ENCODE assay signal across 8 mouse cellular contexts in the genomic region with DNA sequence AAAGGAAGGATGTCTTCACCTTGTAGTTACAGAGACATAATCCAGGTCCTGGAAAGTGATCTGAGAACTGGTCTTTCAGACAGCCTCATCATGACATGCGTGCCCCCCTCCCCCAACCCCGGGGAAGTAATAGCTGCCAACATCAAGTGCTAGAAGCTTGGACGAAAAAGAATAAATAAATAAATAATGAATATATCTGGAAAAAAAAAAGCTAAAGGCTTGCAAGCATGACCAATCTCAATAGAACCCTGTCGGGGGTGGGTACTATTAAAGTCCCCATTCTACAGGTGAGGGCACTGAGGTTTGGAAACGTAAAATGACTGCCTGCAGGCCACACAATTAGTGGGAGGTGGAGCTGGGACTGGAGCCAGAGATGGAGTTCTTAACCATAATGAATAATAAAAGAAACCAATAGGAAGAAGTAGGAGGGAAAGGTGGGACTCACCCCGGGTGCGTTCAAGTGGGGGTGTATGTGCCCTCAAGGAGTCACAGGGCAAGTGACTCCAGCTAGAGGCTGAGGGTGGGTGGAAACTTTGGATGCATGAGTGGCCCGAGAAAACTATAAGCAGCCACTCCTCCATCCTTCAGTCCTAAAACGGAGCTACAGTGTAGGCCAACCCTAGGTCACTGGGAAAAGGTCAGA. TPM values are rescaled to one million over a fixed set of nuclear protein-coding genes. Genes with fewer than 3 reads are reported as not detected.
A peak's percentile ranks its signal among the peaks of the same experiment; 100 is the strongest.
DNase-seq lines count a peak whose midpoint lies in the region; ATAC-seq and TF ChIP-seq lines count a peak whose summit lies in the region.

No protein-coding gene starts in this region.

- peaks cover 10% of the 10 kb centered on the region for H3K4me1 ChIP-seq in neural tube, embryonic 11.5 days (ENCODE audit: control insufficient read depth, insufficient read depth, low read length)
- H3K4me1 ChIP-seq in forebrain, embryonic 11.5 days (replicated peaks; ENCODE audit: control insufficient read depth, insufficient read depth, low read length), result no peaks in the 10 kb centered on the region; the same call in 1 of the 2 replicates
- no peaks in the 10 kb centered on the region for H3K4me1 ChIP-seq in intestine, postnatal 0 days (replicated peaks; ENCODE audit: control insufficient read depth, insufficient read depth, low read length)
- peaks cover 30% of the 10 kb centered on the region for H3K4me1 ChIP-seq in lung, embryonic 15.5 days
- H3K4me1 ChIP-seq in stomach, postnatal 0 days (replicated peaks; ENCODE audit: control insufficient read depth, insufficient read depth), result 0 out of 2 replicates have a peak, but pooled peaks cover 3% of the 10 kb centered on the region

- no peak for TF ChIP-seq CTCF in intestine, postnatal 0 days (IDR thresholded peaks at IDR 0.05; ENCODE audit: low read depth)
- no peak for TF ChIP-seq CTCF in stomach, postnatal 0 days (IDR thresholded peaks at IDR 0.05; ENCODE audit: low read depth)

- H3K27me3 ChIP-seq in neural tube, embryonic 11.5 days (ENCODE audit: control insufficient read depth, insufficient read depth, low read length), result no peaks in the 10 kb centered on the region
- H3K27me3 ChIP-seq in forebrain, embryonic 11.5 days (ENCODE audit: control insufficient read depth, insufficient read depth, low read length), result no peaks in the 10 kb centered on the region
- H3K27me3 ChIP-seq in intestine, postnatal 0 days (replicated peaks; ENCODE audit: control insufficient read depth, insufficient read depth, low read length), result no peaks in the 10 kb centered on the region
- H3K27me3 ChIP-seq in lung, embryonic 15.5 days, result no peaks in the 10 kb centered on the region
- no peaks in the 10 kb centered on the region for H3K27me3 ChIP-seq in stomach, postnatal 0 days (ENCODE audit: control insufficient read depth, insufficient read depth, low read length)

- 47% methylated on average over 9 of the region's 9 CpGs for WGBS in neural tube, embryonic 11.5 days
- WGBS in forebrain, embryonic 11.5 days, result 55% methylated on average over 9 of the region's 9 CpGs
- WGBS in intestine, postnatal 0 days, result 56% methylated on average over 9 of the region's 9 CpGs
- WGBS in lung, embryonic 15.5 days, result 33% methylated on average over 9 of the region's 9 CpGs
- 38% methylated on average over 9 of the region's 9 CpGs for WGBS in stomach, postnatal 0 days

- no peak for ATAC-seq in neural tube, embryonic 11.5 days (ENCODE audit: insufficient read depth, low FRiP score, low TSS enrichment)
- no peak for ATAC-seq in forebrain, embryonic 11.5 days (replicated peaks; ENCODE audit: low FRiP score)
- ATAC-seq in intestine, postnatal 0 days, result no peak
- no peak for ATAC-seq in lung, embryonic 15.5 days (ENCODE audit: borderline replicate concordance, extremely low read depth, low FRiP score, low TSS enrichment)
- ATAC-seq in stomach, postnatal 0 days (ENCODE audit: low FRiP score, low TSS enrichment), result no peak

- no peak overlapping the region for H3K27ac ChIP-seq in neural tube, embryonic 11.5 days (ENCODE audit: low read depth, low read length)
- H3K27ac ChIP-seq in forebrain, embryonic 11.5 days (ENCODE audit: low read depth, low read length), result no peak overlapping the region
- H3K27ac ChIP-seq in intestine, postnatal 0 days (ENCODE audit: low read depth, low read length), result no peak overlapping the region
- H3K27ac ChIP-seq in lung, embryonic 15.5 days, result peak overlapping the region; percentile 59; the same call in 1 of the 2 replicates
- peak overlapping the region; percentile 82 for H3K27ac ChIP-seq in stomach, postnatal 0 days (replicated peaks)

- H3K9me3 ChIP-seq in neural tube, embryonic 11.5 days (ENCODE audit: control insufficient read depth, low read length), result no peaks in the 10 kb centered on the region
- H3K9me3 ChIP-seq in forebrain, embryonic 11.5 days (ENCODE audit: control insufficient read depth, low read length), result no peaks in the 10 kb centered on the region
- H3K9me3 ChIP-seq in intestine, postnatal 0 days (ENCODE audit: control insufficient read depth), result no peaks in the 10 kb centered on the region
- no peaks in the 10 kb centered on the region for H3K9me3 ChIP-seq in lung, embryonic 15.5 days
- no peaks in the 10 kb centered on the region for H3K9me3 ChIP-seq in stomach, postnatal 0 days (ENCODE audit: control insufficient read depth, low read length)

- no peaks in the 10 kb centered on the region for H3K36me3 ChIP-seq in neural tube, embryonic 11.5 days (ENCODE audit: control insufficient read depth, insufficient read depth, low read length)
- H3K36me3 ChIP-seq in forebrain, embryonic 11.5 days (ENCODE audit: control insufficient read depth, insufficient read depth, low read length), result no peaks in the 10 kb centered on the region
- H3K36me3 ChIP-seq in intestine, postnatal 0 days (ENCODE audit: control insufficient read depth, insufficient read depth), result peaks cover under 1% of the 10 kb centered on the region; the same call in 1 of the 2 replicates
- peaks cover 2% of the 10 kb centered on the region; the same call in 1 of the 2 replicates for H3K36me3 ChIP-seq in lung, embryonic 15.5 days
- H3K36me3 ChIP-seq in stomach, postnatal 0 days (ENCODE audit: control insufficient read depth, insufficient read depth, low read length), result no peaks in the 10 kb centered on the region

- intact Hi-C loops in gastrocnemius, postnatal 14 days (cut with DNase I; ENCODE audit: low total_unique reads), result no loop called here

- DNase-seq in neural tube, embryonic 11.5 days (ENCODE audit: low spot score), result no peak
- DNase-seq in neural tube, embryonic 10.5 days (ENCODE audit: extremely low spot score, low spot score), result no peak
- no peak for DNase-seq in forebrain, embryonic 11.5 days (ENCODE audit: low spot score)
- no peak for DNase-seq in stomach, postnatal 0 days (ENCODE audit: low spot score)
- no peak for DNase-seq in left cerebral cortex, adult 11 months (ENCODE audit: low spot score)
- no peak for DNase-seq in gastrocnemius, postnatal 14 days

- H3K4me2 ChIP-seq in neural tube, embryonic 11.5 days (ENCODE audit: low read depth), result peak overlapping the region; percentile 65
- peak overlapping the region; percentile 97 for H3K4me2 ChIP-seq in forebrain, embryonic 11.5 days (ENCODE audit: low read depth, low read length, severe bottlenecking)
- peak overlapping the region; percentile 93 for H3K4me2 ChIP-seq in intestine, postnatal 0 days (replicated peaks; ENCODE audit: low read depth)
- peak overlapping the region; percentile 95 for H3K4me2 ChIP-seq in lung, embryonic 15.5 days
- H3K4me2 ChIP-seq in stomach, postnatal 0 days (replicated peaks; ENCODE audit: low read depth), result peak overlapping the region; percentile 94

- H3K4me3 ChIP-seq in neural tube, embryonic 11.5 days (ENCODE audit: low read depth, low read length), result peak overlapping the region; percentile 92
- H3K4me3 ChIP-seq in forebrain, embryonic 11.5 days (ENCODE audit: low read depth, low read length), result peak overlapping the region; percentile 90
- peak overlapping the region; percentile 68 for H3K4me3 ChIP-seq in intestine, postnatal 0 days (ENCODE audit: low read depth, low read length)
- peak overlapping the region; percentile 84 for H3K4me3 ChIP-seq in lung, embryonic 15.5 days
- H3K4me3 ChIP-seq in stomach, postnatal 0 days (ENCODE audit: low read depth, low read length), result peak overlapping the region; percentile 70

- peak overlapping the region; percentile 93 for H3K9ac ChIP-seq in neural tube, embryonic 11.5 days (ENCODE audit: low read length)
- peak overlapping the region; percentile 93 for H3K9ac ChIP-seq in forebrain, embryonic 11.5 days (ENCODE audit: low read length)
- H3K9ac ChIP-seq in intestine, postnatal 0 days (ENCODE audit: low read depth, low read length), result peak overlapping the region; percentile 82
- peak overlapping the region; percentile 89 for H3K9ac ChIP-seq in lung, embryonic 15.5 days
- H3K9ac ChIP-seq in stomach, postnatal 0 days (ENCODE audit: low read length), result peak overlapping the region; percentile 91

- no peak for TF ChIP-seq EP300 in stomach, postnatal 0 days (optimal IDR thresholded peaks at IDR 0.05)

RNA-seq across cellular contexts. Expression of gene Zdhhc18, which starts 18.1 kb away (rescaled TPM):
- 3.5 and 5.5 TPM in 2 replicates for polyA plus RNA-seq in neural tube, embryonic 11.5 days (2014; fragmentation: Nextera tagmentation; extraction: Ambion mirVana)
- 4.8 and 6.3 TPM in 2 replicates for polyA plus RNA-seq in forebrain, embryonic 11.5 days (2014; fragmentation: Nextera tagmentation; extraction: Ambion mirVana)
- 1.8 and 2.3 TPM in 2 replicates for polyA plus RNA-seq in intestine, postnatal 0 days (2015; fragmentation: Nextera tagmentation; extraction: Ambion mirVana)
- 6.2 and 7.7 TPM in 2 replicates for polyA plus RNA-seq in lung, embryonic 15.5 days (2015; fragmentation: Nextera tagmentation; extraction: Ambion mirVana)
- 1.6 and 3.6 TPM in 2 replicates for polyA plus RNA-seq in stomach, postnatal 0 days (2015; fragmentation: Nextera tagmentation; extraction: Ambion mirVana)
- total RNA-seq in gastrocnemius, postnatal 14 days (2021), result 10 to 100 TPM; 18.2 to 26.4 TPM

RNA-seq across cellular contexts. Expression of gene Sfn, which starts 29.9 kb away (rescaled TPM):
- 18.6 and 19.3 TPM in 2 replicates for polyA plus RNA-seq in neural tube, embryonic 11.5 days (2014; fragmentation: Nextera tagmentation; extraction: Ambion mirVana)
- polyA plus RNA-seq in forebrain, embryonic 11.5 days (2014; fragmentation: Nextera tagmentation; extraction: Ambion mirVana), result 11.6 and 15.7 TPM in 2 replicates
- 34.8 and 37.6 TPM in 2 replicates for polyA plus RNA-seq in intestine, postnatal 0 days (2015; fragmentation: Nextera tagmentation; extraction: Ambion mirVana)
- 17.7 and 20.9 TPM in 2 replicates for polyA plus RNA-seq in lung, embryonic 15.5 days (2015; fragmentation: Nextera tagmentation; extraction: Ambion mirVana)
- polyA plus RNA-seq in stomach, postnatal 0 days (2015; fragmentation: Nextera tagmentation; extraction: Ambion mirVana), result 355 and 371 TPM in 2 replicates
- total RNA-seq in gastrocnemius, postnatal 14 days (2021), result 1 to 10 TPM; 1.4 to 1.6 TPM

RNA-seq across cellular contexts. Expression of gene Pigv, which starts 40.6 kb away (rescaled TPM):
- 9.2 and 11.9 TPM in 2 replicates for polyA plus RNA-seq in neural tube, embryonic 11.5 days (2014; fragmentation: Nextera tagmentation; extraction: Ambion mirVana)
- 17.2 and 17.8 TPM in 2 replicates for polyA plus RNA-seq in forebrain, embryonic 11.5 days (2014; fragmentation: Nextera tagmentation; extraction: Ambion mirVana)
- 10.7 and 12.5 TPM in 2 replicates for polyA plus RNA-seq in intestine, postnatal 0 days (2015; fragmentation: Nextera tagmentation; extraction: Ambion mirVana)
- polyA plus RNA-seq in lung, embryonic 15.5 days (2015; fragmentation: Nextera tagmentation; extraction: Ambion mirVana), result 18.4 and 20.2 TPM in 2 replicates
- 11.5 and 13.0 TPM in 2 replicates for polyA plus RNA-seq in stomach, postnatal 0 days (2015; fragmentation: Nextera tagmentation; extraction: Ambion mirVana)
- total RNA-seq in gastrocnemius, postnatal 14 days (2021), result 1 to 10 TPM; 9.4 to 9.9 TPM

RNA-seq across cellular contexts. Expression of gene Gpn2, which starts 47.7 kb away (rescaled TPM):
- 24.6 and 31.9 TPM in 2 replicates for polyA plus RNA-seq in neural tube, embryonic 11.5 days (2014; fragmentation: Nextera tagmentation; extraction: Ambion mirVana)
- polyA plus RNA-seq in forebrain, embryonic 11.5 days (2014; fragmentation: Nextera tagmentation; extraction: Ambion mirVana), result 28.6 and 31.8 TPM in 2 replicates
- polyA plus RNA-seq in intestine, postnatal 0 days (2015; fragmentation: Nextera tagmentation; extraction: Ambion mirVana), result 16.1 and 18.4 TPM in 2 replicates
- 20.7 and 20.8 TPM in 2 replicates for polyA plus RNA-seq in lung, embryonic 15.5 days (2015; fragmentation: Nextera tagmentation; extraction: Ambion mirVana)
- polyA plus RNA-seq in stomach, postnatal 0 days (2015; fragmentation: Nextera tagmentation; extraction: Ambion mirVana), result 13.9 and 14.8 TPM in 2 replicates
- 1 to 10 TPM; 5.1 to 5.4 TPM for total RNA-seq in gastrocnemius, postnatal 14 days (2021)

RNA-seq across cellular contexts. Expression of gene Gpatch3, which starts 57.3 kb away (rescaled TPM):
- 8.5 and 10.7 TPM in 2 replicates for polyA plus RNA-seq in neural tube, embryonic 11.5 days (2014; fragmentation: Nextera tagmentation; extraction: Ambion mirVana)
- 9.2 and 9.3 TPM in 2 replicates for polyA plus RNA-seq in forebrain, embryonic 11.5 days (2014; fragmentation: Nextera tagmentation; extraction: Ambion mirVana)
- 7.1 and 7.2 TPM in 2 replicates for polyA plus RNA-seq in intestine, postnatal 0 days (2015; fragmentation: Nextera tagmentation; extraction: Ambion mirVana)
- polyA plus RNA-seq in lung, embryonic 15.5 days (2015; fragmentation: Nextera tagmentation; extraction: Ambion mirVana), result 6.3 and 9.9 TPM in 2 replicates
- polyA plus RNA-seq in stomach, postnatal 0 days (2015; fragmentation: Nextera tagmentation; extraction: Ambion mirVana), result 3.6 and 3.8 TPM in 2 replicates
- total RNA-seq in gastrocnemius, postnatal 14 days (2021), result 1 to 10 TPM; 2.3 to 4.2 TPM

Comparison
In these comparisons a context has a peak if more than half of its experiments do, and no peak if none do; other contexts are left out.
1. H3K27ac ChIP-seq: peak in lung, embryonic 15.5 days (single experiment) and stomach, postnatal 0 days (single experiment); none in neural tube, embryonic 11.5 days (single experiment), forebrain, embryonic 11.5 days (single experiment) and intestine, postnatal 0 days (single experiment).
2. Peak in every context shown above with its lines, with median percentiles within 50 percentile points of each other: H3K4me2 ChIP-seq, H3K4me3 ChIP-seq and H3K9ac ChIP-seq.